Mouse (Mus musculus): ENCODE measurements around the gene Gpatch2l. TPM values are rescaled to one million over a fixed set of nuclear protein-coding genes. Genes with fewer than 3 reads are reported as not detected.
A peak's percentile ranks its signal among the peaks of the same experiment; 100 is the strongest.

Gene Gpatch2l
- polyA plus RNA-seq (2021): 15.6 TPM

DNA sequence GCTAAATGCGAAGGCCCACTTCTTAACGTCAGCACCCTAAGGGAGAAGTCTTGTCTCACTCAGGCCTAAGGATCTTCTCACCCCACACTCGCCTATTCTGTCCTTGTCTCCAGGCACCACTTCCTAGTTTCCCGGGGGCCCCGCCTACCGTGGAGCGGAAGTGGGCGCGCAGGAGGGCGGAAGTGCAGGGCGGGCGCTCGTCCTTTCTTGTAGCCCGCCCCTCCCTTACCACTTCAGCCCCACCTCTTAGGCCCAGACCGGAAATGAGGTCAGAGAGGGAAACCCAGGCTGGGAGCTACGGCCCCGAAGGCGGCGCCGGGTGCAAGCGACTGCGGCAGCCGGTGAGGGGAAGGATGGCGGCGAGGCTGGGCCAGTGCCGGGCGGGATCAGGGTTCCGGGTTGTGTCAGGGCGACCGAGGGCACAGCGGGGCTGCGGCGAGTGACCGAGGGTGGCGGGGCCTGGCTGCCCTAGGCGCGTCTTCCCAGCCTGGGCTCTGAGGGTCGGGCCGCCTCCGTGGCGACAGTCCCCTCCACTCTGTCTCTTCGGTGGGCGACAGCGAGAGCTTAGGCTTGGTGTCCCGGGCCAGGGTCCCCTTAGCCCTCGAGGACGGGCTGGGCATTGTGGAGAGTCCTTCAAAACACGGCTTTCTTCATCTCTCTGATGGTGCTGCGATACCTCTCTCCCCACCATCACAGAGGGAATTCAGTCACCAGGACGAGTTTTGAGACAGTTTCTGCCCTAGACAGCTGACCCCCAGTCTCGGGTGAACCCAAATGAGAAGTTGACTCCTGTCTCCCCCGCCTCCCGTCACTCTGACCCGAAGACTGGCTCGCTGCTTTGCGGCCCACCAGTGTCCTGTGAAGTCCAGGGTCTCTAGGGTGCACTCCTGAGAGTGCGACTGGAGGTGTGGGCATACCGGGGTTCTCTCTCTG is at the start of gene Gpatch2l:
Gpatch2l (plus strand) TSS at position 255 of the 933 bp plus-strand sequence.
- no peak for TF ChIP-seq CTCF (IDR thresholded peaks at IDR 0.05)
- peak; percentile 97 for ATAC-seq
- POLR2A ChIA-PET: interaction anchor here (0.6 to 1.6 kb wide), 3 partner anchors 12 to 79 kb away, joined by 3 to 4 read pairs (median 3); no protein-coding TSS in a partner anchor
- in situ Hi-C loops (cut with MboI; ENCODE audit: low pct_unique_long_range_greater_than_20kb): no loop called here
- CTCF ChIA-PET: interaction anchor here (1.1 kb wide), 1 partner anchor 12 kb away, joined by 3 read pairs; no protein-coding TSS in a partner anchor
- DNase-seq (ENCODE audit: low read depth, low spot score): peak; percentile 55
- H3K27me3 ChIP-seq: no peaks in the 10 kb centered on the region

DNA sequence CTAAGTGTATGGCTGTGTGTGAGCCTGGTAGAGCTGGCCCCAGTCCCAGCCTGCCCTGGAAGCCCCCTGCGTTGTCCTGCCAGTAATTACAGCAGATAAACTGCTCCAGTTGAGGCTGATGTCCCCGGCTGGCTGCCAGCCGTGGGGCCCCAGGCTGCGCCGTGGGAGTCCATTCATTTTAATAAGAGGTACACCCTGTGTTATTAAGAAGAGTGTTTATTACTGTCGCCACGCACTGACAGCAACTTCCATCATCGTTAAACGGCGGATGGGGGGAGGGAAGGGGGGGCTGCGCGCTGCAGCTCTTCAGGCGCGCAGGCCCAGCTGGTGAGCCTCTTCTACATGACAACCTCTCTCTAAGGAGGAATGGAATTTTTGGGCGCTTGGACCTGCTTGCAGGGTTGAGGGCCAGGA is 49.6 kb upstream of the Gpatch2l start:
- peaks cover 35% of the 10 kb centered on the region for H3K27me3 ChIP-seq
- ATAC-seq: no peak
- ChIA-PET CTCF (no interaction called here), POLR2A (no interaction called here)
- DNase-seq (ENCODE audit: low read depth, low spot score): no peak
- in situ Hi-C loops (cut with MboI; ENCODE audit: low pct_unique_long_range_greater_than_20kb): no loop called here
- no peak for TF ChIP-seq CTCF (IDR thresholded peaks at IDR 0.05)

DNA sequence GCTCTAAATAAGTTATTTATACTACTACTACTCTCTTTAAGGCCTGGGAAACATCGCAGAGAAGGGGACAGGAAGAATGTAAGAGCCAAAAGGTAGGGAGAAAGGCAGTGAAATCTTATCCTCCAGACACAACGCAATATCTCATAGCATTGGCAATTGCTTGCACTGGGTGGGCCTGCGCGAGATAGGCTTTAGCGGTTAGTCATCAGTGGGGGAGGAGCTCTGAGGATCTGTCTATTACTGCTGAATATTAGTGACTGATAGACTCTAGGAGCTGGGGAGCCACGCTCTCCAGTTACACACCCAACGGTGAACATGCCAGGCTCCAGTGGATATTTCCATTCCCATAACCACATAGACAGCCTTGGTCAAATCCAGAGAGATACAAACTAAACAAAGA is 44.7 kb upstream of the Gpatch2l start:
- DNase-seq (ENCODE audit: low read depth, low spot score) (no peak), ATAC-seq (no peak)
- ChIA-PET POLR2A (no interaction called here), CTCF (no interaction called here)
- no peak for TF ChIP-seq CTCF (IDR thresholded peaks at IDR 0.05)
- H3K27me3 ChIP-seq: peaks cover 26% of the 10 kb centered on the region
- in situ Hi-C loops (cut with MboI; ENCODE audit: low pct_unique_long_range_greater_than_20kb): no loop called here

DNA sequence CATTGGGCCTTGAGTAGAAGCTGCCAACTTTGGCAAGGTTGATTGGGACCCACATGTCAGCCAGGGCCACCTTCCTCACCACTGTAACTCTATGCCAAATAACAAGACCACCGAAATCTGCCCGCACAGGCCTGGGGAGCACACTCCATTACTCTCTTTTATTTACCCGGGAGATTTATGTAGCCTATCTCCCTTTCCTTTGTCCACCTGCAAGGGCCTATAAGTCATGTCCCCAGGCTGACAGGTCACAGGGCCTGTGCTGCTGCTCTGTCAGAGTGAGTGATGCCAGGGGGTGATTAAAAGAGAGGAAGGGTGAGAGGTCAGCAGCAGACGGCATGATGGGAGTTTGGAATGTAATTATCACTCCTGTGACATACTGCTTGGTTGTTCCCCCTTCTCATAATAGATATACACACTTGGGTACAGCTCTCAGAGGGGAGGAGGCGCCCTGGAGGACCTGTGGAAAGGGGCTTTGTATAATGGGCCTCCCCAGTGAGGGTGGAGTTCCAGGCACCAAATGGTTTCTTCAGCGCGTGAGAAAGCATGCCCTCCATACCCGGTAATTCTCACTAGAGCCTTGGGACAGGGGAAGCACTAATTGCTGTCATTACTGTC is 38.1 kb upstream of the Gpatch2l start:
- TF ChIP-seq CTCF (IDR thresholded peaks at IDR 0.05): no peak
- POLR2A ChIA-PET: no interaction called here
- no peak for DNase-seq (ENCODE audit: low read depth, low spot score)
- in situ Hi-C loops (cut with MboI; ENCODE audit: low pct_unique_long_range_greater_than_20kb): loop anchor here (25.0 kb wide), 1 partner anchor 834 kb away; no protein-coding TSS in a partner anchor
- peaks cover 22% of the 10 kb centered on the region for H3K27me3 ChIP-seq
- CTCF ChIA-PET: no interaction called here
- ATAC-seq: no peak

DNA sequence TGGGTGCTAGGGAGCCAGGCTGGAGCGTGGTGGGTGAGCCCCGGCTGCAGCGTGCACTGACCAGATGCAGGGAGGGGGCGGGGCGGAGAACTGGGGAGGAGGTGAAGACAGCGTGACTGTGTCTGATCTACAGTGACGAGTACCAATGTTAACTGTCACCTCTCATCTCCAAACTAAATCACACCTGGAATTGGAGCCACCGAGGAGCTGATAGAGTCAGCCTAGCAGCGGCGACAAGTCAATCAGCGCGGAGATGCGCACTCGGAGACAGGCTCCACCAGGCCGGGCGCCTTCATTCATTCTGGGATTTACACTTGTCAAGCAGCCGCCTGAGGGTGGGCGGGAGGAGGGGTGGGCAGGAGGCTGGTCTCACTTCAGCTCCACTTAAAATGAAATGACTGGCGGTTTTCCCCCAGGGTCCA is 30.5 kb upstream of the Gpatch2l start:
- no peak for TF ChIP-seq CTCF (IDR thresholded peaks at IDR 0.05)
- ATAC-seq (no peak), DNase-seq (ENCODE audit: low read depth, low spot score) (no peak)
- ChIA-PET POLR2A (no interaction called here), CTCF (no interaction called here)
- peaks cover 44% of the 10 kb centered on the region for H3K27me3 ChIP-seq
- in situ Hi-C loops (cut with MboI; ENCODE audit: low pct_unique_long_range_greater_than_20kb): loop anchor here (25.0 kb wide), 1 partner anchor 826 kb away; no protein-coding TSS in a partner anchor

DNA sequence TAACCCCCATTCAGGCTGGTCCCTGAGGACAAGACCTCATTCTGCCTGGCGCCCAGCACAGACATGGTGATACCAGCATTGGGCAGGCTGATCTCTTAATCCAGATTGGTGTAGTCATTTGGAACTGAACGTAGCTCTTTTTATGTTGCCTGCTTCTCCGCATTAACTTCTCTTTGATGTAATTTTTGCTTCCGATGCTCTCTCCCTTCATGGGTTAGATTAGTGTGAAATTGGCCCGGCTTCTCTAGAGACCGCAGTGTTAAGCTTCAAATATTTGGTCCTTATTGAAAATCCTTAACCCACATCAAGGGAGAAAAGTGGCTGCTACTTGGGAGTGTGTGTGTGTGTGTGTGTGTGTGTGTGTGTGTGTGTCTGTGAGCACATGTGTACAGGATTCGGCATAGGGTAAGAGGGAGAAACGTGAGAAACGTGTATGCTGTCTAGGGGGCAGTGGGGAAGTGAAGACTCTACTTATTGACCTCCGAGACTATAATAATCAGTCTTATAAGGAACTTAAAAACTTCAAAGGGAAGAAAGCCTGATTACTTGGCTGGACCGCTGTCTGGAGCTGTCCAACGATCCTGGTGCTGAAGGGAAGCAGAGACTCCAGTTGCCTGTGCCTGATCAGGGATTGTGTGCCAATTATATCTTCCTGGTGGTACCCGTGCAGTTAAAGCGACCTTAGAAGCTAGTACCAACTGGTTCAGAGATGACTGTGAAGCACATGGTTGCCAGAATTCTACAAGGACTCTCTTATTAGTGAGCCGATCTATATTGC is 28.8 kb upstream of the Gpatch2l start:
- ChIA-PET POLR2A (no interaction called here), CTCF (no interaction called here)
- TF ChIP-seq CTCF (IDR thresholded peaks at IDR 0.05): no peak
- H3K27me3 ChIP-seq: peaks cover 57% of the 10 kb centered on the region
- in situ Hi-C loops (cut with MboI; ENCODE audit: low pct_unique_long_range_greater_than_20kb): loop anchor here (25.0 kb wide), 1 partner anchor 824 kb away; no protein-coding TSS in a partner anchor
- DNase-seq (ENCODE audit: low read depth, low spot score) (peak; percentile 15), ATAC-seq (no peak)

DNA sequence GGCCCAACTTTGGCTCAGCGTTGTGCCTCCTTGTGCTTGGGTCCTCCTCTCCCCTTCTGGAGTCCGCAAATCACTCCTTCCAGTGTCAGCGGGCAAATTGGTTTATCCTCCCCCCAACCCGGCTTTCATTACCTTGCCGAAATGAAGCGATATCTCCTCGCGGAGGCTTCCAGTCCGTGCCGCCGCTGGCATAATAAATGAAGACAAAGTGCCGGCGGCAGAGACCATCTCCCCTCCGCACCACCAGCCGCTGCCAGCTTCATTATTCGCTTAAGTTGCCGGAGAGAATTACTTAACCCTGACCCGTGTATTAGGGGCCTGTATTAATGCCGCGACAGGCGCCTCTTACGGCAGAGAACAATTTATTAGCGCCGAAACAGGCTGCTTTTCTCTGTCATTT is 27.5 kb upstream of the Gpatch2l start:
- no peak for ATAC-seq
- POLR2A ChIA-PET: no interaction called here
- H3K27me3 ChIP-seq: peaks cover 46% of the 10 kb centered on the region
- no peak for TF ChIP-seq CTCF (IDR thresholded peaks at IDR 0.05)
- in situ Hi-C loops (cut with MboI; ENCODE audit: low pct_unique_long_range_greater_than_20kb): loop anchor here (25.0 kb wide), 1 partner anchor 823 kb away; no protein-coding TSS in a partner anchor
- no peak for DNase-seq (ENCODE audit: low read depth, low spot score)
- CTCF ChIA-PET: no interaction called here

DNA sequence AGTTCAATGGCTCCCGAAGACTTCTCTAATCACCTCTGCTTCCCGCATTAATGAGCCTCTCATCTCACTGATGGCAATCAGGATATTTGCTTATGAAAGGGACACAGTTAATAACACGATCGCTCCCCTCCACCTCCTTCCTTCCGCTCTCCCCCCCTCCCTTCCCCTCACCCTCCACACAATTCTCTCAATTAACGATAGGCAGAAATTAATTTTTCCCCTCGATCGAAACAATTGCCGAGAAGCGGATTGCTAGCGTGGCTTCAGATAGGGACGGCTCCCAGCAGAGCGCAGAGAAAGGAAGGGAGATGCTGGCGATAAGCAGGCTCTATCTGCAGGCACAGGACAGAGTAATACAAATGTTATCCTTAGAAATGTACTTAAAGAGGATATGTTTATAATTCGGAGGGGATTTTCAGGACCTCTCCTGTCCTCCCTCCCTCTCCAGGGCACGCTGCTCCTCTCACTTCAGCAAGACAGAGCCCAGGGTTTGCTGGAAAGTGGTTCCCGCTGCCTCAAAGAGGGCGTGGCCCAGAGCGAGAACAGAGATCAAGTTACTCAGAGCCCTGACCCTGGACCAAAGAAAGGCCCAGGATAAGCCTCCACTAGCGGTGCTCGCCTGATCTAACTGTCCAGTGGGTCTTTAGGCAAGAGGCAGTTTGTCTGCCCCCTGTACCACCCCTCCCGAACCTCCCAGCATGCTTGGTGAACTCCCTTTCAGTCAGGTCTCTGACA is 24.8 kb upstream of the Gpatch2l start:
- no peak for TF ChIP-seq CTCF (IDR thresholded peaks at IDR 0.05)
- peaks cover 60% of the 10 kb centered on the region for H3K27me3 ChIP-seq
- ATAC-seq: no peak
- in situ Hi-C loops (cut with MboI; ENCODE audit: low pct_unique_long_range_greater_than_20kb): loop anchor here (25.0 kb wide), 1 partner anchor 820 kb away; no protein-coding TSS in a partner anchor
- ChIA-PET POLR2A (no interaction called here), CTCF (no interaction called here)
- no peak for DNase-seq (ENCODE audit: low read depth, low spot score)

DNA sequence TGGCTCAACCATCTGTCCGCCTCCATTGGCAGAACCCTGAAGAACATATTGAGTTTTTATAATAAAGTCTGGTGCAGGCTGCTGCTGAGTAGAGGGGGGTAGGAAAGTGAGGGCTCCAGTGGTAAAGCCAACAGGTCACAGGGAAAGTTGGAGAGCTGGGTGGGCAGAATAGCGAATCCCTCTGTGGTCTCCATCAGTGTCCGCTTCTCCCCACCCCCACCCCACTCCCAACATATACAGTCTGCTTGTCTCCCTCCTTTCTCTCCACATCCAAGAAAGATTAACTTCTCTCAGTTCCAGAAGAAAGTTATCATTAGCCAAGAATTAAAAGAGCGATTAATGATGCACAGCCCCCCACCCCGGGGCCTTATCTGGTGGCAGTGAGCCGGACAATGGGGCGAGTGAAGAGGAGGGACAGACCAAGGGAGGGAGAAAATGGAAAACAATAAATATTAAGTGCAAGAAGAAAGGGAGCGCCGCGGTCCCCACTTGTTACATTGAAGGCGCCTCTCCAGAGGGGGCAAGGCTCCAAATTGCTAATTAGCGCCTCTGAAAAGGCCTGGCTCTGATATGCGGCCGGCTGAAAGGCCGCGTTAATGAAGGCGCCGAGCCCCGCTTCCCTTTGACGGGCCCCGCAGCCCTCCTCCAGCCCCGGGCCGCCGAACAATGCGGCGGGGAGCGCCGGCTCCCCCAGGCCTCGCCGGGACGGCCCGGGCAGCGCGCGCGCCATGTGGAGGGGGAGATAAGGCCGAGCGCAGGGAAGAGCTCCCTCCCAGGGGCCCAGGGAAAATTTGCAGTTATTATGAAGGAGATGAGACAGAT is 21.2 kb upstream of the Gpatch2l start:
- CTCF ChIA-PET: no interaction called here
- peaks cover 43% of the 10 kb centered on the region for H3K27me3 ChIP-seq
- no peak for TF ChIP-seq CTCF (IDR thresholded peaks at IDR 0.05)
- in situ Hi-C loops (cut with MboI; ENCODE audit: low pct_unique_long_range_greater_than_20kb): loop anchor here (25.0 kb wide), 1 partner anchor 817 kb away; no protein-coding TSS in a partner anchor
- no peak for DNase-seq (ENCODE audit: low read depth, low spot score)
- ATAC-seq: no peak
- POLR2A ChIA-PET: no interaction called here
